Mouse (Mus musculus) layer of hippocampus, adult 8-10 months (tissue): Measurements from ENCODE around the gene Lrsam1. TPM values are rescaled to one million over a fixed set of nuclear protein-coding genes. Genes with fewer than 3 reads are reported as not detected.

ENCODE experiments used
- DNase-seq, 2 experiments: peaks; one replicate each; pipeline ENCODE4 v3.0.0; 2022; ENCODE audit warnings: low spot score in 2 of 2
- total RNA-seq, 4 experiments: library from RNA; stranded (reverse); gene quantifications; 2 replicates each; pipeline ENCODE4 v1.2.4; 2022

Gene Lrsam1
- total RNA-seq, 4 experiments from 2014 or later: 35.1 to 39.9 (median 38.6) TPM

DNA sequence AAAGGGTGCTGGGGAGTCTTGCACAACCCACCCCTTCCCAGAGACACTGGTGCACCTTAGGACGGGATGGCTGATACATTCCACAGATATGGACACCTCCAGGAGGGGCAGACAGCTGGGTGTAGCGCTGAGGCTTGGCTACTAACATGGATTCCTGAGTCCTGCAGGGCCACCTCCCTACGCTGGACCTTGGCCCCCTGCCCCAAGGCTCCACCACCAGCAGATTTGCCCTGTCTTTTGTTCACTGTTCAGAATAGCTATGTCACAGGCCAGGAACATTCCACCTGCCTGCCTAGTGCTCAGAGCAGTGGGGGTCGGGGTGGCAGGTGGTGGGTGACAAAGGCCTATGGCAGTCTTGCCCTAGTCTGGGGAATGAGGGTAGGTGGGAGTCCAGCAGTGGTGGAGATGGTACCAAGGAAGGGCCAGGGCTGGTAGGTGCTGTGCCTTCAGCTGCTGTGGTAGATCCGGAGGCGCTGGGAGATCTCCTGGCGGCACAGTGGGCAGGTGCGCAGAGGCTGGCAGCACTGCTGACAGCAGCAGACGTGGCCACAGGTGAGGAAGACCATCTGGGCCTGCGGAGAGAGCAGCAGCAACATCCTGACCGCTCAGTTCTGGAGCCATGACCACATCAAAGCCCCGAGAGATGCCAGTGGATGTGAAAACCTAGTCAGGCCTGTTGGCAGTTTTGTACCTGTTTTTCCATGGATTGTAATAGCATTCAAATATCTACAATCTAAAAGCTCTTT lies 34.9 kb downstream of the Lrsam1 start:
- DNase-seq: no peak

- no peak for DNase-seq
Observed at GRCm38 (mm10) chr2:32924306-32924844, 37.0 kb downstream of the Lrsam1 start.

GRCm38 (mm10) chr2:32923551-32924250 lies 37.7 kb downstream of the Lrsam1 start:
- DNase-seq: no peak

DNA sequence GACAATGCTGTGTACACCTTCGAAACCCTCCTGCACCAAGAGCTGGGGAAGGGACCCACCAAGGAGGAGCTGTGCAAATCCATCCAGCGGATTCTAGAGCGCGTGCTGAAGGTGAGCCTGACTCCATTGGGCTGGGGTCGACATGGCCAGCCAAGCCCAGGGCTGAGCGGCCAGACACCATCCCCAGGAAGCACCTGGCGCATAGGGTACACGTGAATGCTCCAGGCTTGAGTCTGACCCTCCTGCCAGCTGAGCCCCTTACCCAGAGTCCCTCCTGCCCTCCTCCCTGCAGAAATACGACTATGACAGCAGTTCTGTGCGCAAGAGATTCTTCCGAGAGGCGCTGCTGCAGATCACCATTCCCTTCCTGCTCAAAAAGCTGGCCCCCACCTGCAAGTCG lies 38.9 kb downstream of the Lrsam1 start:
- DNase-seq: no peak

GRCm38 (mm10) chr2:32921801-32922380 lies 39.5 kb downstream of the Lrsam1 start:
- no peak for DNase-seq

- no peak for DNase-seq
Observed at GRCm38 (mm10) chr2:32921235-32921634, 40.2 kb downstream of the Lrsam1 start.

DNA sequence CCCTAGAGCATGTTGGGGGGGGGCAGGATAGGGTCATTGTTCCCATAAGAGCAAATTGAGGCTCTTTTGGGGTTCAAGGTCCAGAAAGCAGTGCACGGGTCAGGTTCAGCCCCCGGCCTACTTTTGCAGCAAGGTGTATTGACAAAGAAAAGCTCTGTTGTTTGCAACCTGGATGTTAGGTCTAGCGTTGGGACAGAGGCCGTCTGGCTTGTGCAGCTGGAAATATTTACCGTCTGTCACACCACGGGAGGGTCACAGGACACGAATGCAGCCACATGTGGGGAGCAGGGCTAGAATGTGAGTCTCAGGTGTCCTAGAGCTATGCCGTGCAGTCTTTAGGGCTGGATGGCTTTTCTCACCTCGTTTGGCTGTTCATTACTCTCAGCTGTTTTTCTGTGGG lies 43.0 kb downstream of the Lrsam1 start:
- no peak for DNase-seq

DNA sequence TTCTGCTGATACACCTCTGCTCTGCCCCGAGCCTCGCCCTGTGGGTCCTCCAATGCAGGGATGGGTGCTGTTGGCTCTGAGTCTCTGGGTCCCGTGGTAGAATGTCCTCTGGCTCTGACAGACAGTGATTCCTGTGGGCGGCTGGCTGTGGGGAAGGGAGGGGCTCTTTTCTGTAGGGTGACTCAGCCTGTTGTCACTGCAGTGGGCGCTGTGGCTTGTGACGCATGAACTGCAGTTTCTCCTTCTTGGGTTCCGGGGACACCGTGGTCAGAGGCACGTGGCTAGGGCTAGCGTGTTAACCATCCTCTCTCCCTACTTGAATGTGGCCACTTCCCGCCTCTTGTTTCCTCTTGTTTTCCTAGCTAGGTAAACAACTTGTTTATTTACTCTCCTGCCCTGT lies 43.9 kb downstream of the Lrsam1 start:
- peak; percentile 55 to 65 for DNase-seq

DNA sequence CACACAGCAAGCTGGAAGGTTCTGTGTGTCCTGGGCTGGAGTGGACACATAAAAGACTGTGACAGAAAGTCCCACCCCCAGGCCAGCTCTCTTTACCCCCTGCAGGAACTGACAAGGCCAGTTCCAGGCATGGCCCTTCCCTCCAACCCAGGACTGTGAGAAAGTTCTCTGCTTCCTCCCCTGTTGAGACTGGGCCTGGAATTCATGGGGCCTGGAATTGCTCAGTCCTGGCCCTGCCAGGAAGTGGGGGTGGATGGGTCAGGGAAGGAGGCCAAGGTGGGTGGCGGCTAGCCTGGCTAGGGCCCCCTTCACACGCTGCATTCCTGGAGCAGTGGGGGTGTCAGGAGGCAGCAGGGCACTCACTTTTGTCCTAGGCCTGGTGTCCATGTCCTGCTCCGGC lies 46.5 kb downstream of the Lrsam1 start:
- DNase-seq: no peak

- DNase-seq: no peak
Observed at GRCm38 (mm10) chr2:32914362-32914761, 47.1 kb downstream of the Lrsam1 start.

GRCm38 (mm10) chr2:32912210-32912804 lies 49.1 kb downstream of the Lrsam1 start:
- DNase-seq: peak; percentile 67 to 90

DNA sequence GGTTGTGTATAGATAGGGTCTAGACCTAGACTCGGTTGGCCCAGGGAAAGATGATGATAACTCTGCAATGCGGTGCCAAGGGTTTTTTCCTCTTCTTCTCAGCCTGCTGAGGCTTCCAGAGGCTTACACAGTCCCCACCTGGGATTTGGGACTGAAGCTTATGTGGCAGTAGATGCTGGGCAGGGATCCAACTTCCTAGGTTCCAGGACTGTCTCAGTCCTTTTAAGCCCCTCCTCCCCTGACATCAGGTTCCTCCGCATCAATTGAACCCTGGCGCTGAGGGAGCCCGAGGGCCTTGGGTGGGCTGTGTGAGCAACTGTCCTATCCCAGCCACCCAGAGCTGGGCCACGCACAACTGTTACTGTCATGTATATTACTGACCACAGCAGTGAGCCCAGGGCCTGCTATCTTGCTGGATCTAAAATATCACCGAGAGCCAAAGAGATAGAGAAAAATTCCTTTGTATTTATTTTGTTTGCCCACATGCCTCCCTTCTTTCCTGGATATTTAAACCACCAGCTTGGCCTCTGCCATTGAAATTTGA lies 49.7 kb downstream of the Lrsam1 start:
- DNase-seq: no peak

DNA sequence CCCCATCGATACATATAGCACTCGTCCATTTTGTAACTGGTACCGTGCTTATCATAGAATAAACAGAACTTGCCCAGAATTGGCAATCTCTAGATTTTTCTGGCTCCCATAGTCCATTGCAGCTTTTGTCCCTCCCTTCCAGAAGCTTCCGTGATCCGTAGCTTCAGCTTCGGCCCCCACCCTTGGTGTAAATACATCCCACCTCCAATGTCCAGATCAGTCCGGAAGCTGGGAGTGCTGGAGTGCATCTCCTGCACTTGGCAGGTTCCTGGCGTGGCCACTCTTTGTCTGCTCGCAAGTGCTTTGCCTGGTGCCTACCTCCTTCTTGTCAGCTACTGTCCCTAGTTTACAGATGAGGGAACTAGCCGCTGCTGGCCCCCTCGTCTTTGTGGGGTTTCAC lies 52.6 kb downstream of the Lrsam1 start:
- no peak for DNase-seq

DNA sequence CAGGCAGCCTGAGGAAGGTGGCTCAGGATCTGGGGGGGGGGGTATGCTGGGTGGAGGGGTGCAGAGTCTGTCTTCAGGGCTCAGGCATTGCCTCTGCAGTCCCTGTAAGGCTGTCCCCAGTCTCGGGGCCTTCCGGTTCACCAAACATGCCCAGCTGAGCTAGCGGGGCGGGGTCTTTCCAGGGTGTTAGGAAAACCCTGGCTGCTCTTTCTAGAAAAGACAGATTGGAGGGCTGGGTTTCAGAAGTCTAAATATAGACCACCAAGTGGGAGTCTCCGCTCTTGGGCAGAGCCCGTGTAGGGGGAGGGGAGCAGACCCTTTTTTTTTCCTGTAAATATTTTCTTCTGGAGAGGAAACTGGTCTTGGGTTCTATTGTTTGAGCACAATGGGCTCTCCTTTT lies 53.1 kb downstream of the Lrsam1 start:
- DNase-seq: no peak

- DNase-seq: no peak
Observed at GRCm38 (mm10) chr2:32907442-32907841, 54.0 kb downstream of the Lrsam1 start.

GRCm38 (mm10) chr2:32905297-32905696 lies 56.1 kb downstream of the Lrsam1 start:
- DNase-seq: no peak

- DNase-seq: no peak
Observed at GRCm38 (mm10) chr2:32904637-32905036, 56.8 kb downstream of the Lrsam1 start.

DNA sequence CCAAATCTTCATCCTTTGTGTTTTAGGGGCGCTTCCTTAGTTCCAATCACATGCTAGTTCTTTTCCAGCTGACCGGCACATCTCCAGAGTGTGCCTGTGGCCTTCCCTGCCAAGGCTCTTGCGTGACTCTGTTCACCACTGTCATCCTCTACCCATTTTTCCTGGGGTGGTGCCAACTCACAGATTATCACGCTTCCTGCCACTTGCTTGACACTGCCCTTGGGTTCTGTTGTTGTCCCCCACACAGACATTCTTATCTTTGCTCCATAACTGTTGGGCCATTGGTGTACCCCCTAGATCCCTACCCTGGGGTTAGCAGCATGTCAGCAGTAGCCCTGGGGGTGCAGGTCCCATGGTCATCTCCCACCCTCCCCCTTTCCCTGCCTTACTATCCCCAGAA lies 57.9 kb downstream of the Lrsam1 start:
- no peak for DNase-seq

GRCm38 (mm10) chr2:32902126-32902525 lies 59.3 kb downstream of the Lrsam1 start:
- no peak for DNase-seq

DNA sequence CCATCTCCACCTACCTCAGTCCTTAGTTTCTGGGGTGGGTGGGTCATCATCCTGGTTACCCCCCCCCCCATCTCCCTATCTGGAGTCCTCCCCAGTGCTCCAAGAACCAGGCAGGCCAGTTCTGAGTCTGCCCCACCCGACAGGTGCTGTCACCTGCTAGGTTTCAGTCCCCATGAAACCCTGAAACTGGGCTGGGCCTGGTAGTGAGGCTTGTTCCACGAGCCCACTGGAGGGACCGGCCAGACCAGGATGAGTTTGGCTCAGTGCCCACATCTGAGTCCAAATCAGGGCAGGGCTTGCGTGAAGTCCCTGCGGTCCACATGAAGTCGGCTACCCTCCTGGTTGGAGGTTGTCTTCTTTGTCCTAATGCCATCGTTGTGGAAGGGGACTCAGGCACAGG lies 62.4 kb downstream of the Lrsam1 start:
- DNase-seq: no peak

- DNase-seq: no peak
Observed at GRCm38 (mm10) chr2:32896507-32897147, 64.8 kb downstream of the Lrsam1 start.
